Mouse (Mus musculus) layer of hippocampus, postnatal 14 days (tissue): ENCODE data around the gene Vsnl1. TPM values are rescaled to one million over a fixed set of nuclear protein-coding genes. Genes with fewer than 3 reads are reported as not detected.

Experiments used
- DNase-seq, 2 experiments: peaks; one replicate each; pipeline ENCODE4 v3.0.0; 2021 to 2022; ENCODE audit warnings: low spot score in 2 of 2, mixed read lengths in 1 of 2
- total RNA-seq, 2 experiments: library from RNA; stranded (reverse); gene quantifications; 2 replicates each; pipeline ENCODE4 v1.2.3; 2021

Vsnl1 gene
- total RNA-seq, 2 experiments from 2014 or later = 377 to 391 TPM

DNA sequence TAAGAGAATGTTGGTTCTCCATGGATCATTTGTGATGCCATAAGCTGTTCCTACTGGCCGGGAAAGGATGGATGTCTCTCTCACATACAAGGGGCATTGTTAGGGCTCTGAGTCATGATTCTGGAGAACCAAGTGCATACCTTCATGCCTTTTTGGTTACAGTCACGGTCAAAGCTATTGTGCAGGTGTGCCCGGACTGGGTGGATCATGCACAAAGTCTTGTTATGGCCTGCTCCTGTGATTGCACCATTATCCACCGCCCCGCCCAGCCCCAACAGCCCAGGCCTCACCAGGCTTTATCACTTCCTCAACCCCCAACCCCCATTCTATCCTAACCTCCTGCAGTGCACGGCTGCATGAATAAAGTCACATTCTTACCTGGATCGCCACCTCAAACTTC lies 47.3 kb downstream of the Vsnl1 start:
- DNase-seq = no peak

DNA sequence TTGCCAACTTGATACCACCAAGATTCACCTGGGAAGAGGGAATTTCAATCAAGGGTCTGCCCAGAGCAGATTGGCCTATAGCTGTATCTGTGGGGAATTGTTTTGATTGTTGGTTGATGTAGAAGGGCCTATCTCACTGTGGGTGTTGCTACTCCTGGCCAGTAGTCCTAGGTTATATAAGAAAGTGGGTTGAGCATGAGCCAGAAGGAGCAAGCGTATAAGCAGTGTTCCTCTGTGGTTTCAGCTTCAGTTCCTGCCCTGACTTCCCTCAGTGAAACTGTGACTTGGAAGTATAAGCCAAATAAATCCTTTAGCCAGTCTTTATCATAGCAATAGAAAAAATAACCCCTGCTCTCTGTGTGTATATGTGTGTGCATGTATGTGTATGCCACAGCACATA lies 51.7 kb downstream of the Vsnl1 start:
- DNase-seq = no peak

DNA sequence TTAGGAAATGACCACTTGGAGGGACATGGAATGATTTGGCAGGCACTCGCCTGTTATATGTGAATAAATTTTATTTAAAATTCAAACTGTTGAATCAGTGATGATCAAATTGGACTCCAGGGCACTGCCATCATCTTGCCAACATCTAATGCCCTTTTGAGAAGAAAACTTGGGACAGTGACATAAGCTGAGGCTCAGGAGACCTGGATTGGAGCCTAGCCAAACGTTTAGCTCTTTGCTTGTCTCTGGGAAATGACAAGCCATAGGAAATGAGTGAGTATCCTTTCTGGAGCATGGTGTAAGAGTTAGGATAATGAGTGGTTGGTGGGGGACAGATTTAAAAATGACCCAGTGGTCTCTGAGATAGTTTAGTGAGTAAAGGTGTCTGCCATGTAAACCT lies 57.0 kb downstream of the Vsnl1 start:
- no peak for DNase-seq

DNA sequence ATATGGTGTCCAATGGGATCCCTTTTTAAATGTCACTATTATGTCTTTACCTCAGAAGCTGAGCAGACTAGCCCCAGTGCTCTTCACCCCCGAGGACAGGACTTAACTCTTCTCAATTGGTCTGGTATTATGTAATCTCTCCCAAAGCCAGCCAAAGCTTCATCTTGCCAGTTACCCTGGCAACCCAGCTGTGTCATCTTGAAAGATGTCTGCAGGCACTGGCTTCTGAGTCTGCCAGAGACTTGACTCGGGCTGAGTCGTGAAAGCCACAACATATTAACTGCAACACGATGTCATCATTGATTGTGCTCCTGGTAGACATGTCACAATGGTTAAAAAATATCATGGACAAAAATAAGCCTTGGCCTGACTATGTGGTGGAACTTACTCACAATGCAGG lies 66.4 kb downstream of the Vsnl1 start:
- peak; percentile 50 to 55 for DNase-seq

DNA sequence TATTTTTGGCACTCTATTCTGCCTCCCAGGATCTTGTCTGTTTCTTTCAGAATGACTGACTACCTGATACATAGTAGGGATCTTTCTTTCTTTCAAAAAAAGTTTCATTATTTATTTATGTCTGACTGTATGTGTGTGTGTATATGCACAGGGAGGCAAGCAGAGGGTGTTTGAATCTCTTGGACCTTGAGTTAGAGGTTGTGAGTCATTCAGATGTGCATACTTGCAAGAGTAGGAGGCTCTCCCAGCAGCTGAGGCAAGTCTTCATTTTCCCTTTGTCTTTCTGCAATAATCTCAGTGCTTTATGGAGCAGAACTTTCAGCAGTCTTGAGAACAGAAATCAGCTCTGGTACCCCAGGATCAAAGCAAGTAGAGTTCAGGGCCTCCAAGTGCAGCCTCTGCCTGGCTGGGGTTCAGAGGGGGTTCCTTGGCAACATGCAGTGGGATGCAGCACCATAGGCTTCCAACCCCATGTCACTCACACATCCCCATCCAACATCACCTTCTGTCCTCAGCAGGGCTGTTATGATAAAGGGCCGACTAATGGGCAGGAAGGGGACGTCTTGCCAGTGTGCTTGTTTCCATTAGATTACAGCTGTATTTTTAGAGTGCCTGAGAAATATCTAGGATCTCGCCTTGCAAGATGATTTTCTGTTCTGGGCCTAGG lies 69.2 kb downstream of the Vsnl1 start:
- no peak for DNase-seq

DNA sequence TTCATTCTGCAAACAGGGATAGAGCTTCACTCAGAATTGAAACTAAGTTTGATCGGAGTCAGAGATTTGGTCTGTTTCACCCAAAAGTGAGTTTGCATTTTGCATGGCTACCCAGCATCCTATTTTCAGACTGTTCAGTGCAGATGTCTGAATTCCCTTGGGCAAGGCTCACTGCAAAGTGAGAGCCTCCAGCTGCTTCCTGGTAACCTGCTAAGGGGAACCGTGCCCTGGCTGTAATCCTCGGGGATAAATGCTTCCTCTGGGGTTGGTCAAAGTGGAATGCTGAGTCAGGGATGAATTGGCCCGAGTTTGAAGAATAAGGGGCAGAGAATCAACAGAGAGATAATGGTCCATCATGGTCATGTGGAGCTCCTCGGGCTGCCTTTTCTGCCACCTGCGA lies 71.5 kb downstream of the Vsnl1 start:
- DNase-seq = no peak

DNA sequence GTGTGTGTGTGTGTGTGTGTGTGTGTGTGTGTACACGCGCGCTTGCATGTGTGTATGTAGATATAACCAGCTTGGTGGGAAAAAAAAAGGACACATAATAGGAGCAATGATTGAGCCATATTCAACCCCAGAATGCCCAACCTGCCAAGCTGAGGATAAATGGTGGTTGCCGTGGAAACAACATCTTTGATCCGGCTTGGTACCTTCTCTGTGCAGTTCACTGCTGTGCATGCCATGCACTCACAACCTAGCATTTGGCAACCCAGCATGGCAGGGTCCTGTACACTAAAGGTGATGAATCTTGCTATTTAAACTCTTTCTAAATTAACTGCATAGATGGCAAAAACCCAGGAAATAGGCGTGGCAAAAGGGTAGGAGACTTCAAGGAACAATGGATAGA lies 74.0 kb downstream of the Vsnl1 start:
- no peak for DNase-seq

DNA sequence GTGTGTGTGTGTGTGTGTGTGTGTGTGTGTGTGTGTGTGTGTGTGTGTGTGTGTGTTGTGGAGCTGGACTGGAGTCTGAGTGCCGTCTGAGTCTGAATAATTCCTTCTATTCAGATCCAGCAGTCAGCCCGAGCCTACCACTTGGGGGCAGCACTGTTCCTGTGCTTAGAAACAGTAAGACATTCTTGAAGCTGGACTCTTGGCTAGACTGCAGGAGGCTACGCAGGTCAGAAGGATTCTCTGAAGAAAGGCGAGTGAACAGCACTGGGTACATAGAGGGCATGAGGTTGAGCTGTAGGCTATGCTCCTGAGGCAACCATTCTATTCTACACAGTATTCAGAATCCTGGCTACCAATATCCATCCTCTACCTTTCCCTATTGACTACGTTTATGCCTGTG lies 85.5 kb downstream of the Vsnl1 start:
- DNase-seq = peak; percentile 58 to 82

DNA sequence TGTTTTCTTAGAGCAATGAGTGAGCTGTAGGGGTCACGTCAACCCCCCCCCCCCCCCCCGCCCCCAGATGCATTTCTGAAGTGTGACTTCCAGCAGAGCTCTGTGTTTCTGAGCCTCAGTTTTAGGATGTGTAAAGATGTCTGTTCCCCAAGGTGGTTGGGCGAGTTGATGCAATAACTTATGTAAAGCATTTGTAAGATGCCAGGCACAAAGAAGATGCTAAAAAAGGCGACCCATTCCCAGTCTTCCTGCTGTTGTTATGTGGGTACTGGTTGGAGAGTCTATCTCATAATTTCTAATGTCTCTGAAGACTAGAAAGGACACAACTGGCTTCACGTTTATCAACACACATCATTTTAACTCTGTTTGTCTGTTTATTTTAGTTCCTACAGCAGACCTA lies 86.5 kb downstream of the Vsnl1 start:
- DNase-seq = no peak

DNA sequence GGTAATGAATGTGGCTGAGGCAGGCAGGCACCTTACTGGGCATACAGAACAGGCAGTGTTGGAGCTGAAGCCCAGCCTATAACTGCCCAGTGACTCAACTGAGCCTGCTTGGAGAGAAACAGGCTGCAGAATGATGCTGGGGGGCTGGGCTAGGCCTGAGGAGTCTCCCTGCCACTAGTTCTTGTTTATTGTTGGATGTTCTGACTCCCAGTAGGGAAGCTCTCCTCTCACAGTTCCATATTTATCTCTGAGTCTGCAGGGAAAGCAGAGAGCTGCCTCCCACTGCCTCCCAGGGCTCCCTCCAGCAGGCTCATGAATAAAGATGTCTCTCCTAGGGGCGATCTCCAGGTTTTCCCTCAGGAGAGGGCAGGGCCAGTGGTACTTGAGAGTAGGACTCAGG lies 88.0 kb downstream of the Vsnl1 start:
- peak in 1 of 2 experiments; percentile 13 for DNase-seq

DNA sequence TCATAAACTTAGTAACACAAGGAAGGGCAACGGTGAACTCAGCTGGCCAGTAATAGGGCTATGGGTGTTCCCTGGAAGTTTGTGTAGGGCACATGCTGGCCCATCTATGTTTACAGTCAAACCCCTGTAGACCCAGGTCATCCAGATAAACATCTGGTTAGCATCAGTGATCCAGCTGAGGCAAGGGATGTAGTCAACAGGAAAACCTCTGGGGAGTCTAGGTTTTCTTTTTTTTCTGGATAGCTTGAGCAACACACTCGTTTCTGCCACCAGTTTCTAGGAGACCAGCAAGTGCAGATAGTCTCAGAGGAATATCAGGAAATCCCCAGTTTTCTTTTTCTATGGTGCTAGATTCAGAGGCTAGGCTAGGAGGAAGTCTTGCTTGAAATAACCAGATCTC lies 90.5 kb downstream of the Vsnl1 start:
- no peak for DNase-seq

DNA sequence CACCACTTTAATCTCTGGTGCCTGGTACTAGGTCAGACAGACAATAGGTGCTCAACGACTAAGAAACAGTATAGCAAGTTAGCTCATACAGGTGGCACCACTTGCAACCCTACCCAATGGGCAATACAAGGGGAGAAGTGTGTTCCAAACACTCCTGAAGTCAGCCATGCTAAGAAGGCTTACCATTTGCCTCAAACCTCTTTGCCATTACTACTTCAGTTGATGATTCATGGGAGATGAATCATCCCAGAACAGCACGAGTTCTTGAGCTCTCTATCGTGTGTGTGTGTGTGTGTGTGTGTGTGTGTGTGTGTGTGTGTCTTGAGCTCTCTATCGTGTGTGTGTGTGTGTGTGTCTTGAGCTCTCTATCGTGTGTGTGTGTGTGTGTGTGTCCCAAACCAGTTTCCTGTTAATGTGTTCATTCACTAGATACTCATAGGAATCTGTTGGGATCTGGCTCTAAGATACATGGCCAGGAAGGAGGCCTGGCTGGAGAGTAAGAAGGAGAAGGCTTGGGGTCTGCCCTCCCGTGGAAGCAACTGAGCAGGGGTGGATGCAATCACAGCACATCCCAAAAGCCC lies 94.3 kb downstream of the Vsnl1 start:
- no peak for DNase-seq

DNA sequence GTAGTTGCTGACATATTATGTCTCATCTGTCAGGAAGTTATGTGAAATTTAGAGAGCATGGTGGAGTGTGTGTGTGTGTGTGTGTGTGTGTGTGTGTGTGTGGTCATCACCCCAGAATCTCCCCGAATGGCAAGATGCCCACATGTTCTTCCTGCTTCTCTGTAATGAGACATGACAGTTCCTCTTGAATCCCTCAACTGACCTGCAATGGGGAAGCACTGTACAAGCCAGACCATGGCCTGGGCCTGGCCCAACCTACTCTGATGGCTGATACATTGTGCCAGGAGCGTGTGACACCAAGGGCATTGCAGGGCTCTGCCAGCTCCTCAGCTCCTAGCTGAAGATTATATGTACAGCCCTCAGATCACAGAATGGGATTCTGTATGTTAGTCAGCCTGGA lies 98.2 kb downstream of the Vsnl1 start:
- no peak for DNase-seq

DNA sequence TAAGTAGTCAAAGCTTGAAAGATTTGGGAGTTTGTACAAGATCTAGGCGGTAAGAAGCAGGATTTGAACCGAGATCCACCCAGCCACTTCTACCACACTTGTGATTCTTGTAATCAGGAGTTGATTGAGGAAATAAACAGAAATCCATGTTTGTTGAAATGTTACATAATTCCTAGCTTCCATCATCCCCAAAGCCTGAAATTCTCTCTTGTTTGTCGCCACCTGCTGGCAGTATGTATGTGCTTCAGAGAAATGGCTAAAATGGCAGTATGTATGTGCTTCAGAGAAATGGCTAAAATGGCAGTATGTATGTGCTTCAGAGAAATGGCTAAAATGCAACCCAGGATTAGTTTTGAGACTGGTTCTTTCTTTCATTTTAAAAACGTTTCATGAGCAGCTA lies 99.6 kb downstream of the Vsnl1 start:
- peak in 1 of 2 experiments; percentile 36 for DNase-seq

DNA sequence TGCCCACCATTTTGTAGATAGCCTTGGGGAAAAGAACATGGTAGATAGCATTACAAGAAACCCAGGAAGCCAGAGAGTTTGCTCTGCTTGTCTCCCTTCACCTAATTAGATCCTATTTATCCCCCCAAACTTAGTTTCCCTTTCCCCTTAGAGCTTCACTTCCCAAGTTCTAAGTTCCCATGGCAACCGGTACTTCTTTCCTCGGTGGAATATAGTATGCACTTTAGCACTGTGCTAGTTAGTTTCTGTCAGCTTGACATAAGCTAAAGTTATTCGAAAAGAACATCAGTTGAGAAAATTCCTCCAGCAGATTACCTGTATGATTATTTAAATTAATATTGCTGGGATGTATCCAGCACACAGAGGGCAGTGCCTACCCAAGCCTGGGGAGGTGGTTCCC lies 109.9 kb downstream of the Vsnl1 start:
- DNase-seq = no peak

DNA sequence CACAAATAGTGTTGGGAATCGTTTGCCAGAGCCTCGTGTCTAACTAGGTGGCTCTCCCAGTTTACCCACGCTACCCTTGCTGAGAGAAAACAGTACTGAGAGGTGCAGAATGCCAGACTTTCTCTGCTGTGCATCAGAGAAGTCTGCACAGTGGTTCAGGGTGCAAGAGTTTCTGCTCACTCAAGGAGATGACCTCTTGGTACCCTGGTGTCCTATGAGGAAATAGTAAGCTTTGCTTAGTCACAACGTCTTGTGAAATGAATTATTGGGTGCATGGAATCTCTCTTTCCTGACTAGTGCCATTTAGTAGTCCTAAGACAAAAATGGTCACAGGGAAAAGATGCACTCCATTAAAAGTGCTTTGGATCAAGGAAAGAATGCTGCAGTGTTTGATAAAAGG lies 111.9 kb downstream of the Vsnl1 start:
- no peak for DNase-seq

DNA sequence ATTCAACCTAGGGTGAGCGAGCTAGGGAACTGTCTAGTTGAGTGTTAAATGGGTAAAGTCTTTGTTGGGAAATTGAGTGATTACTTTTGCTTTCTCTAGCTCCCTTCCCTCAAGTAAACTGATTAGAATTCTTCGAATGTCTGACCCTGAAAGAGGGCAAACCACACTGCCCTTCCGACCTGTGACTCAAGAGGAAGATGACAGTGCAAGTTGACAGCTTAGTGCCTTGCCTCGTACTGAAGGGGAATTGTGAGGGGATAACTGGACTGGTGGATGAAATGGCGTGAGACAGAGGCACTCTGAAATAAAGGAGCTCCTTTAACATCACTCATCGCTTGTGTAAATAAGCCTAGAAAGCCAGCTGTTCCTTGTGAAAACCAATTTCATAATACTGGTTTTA lies 118.7 kb downstream of the Vsnl1 start:
- DNase-seq = no peak

DNA sequence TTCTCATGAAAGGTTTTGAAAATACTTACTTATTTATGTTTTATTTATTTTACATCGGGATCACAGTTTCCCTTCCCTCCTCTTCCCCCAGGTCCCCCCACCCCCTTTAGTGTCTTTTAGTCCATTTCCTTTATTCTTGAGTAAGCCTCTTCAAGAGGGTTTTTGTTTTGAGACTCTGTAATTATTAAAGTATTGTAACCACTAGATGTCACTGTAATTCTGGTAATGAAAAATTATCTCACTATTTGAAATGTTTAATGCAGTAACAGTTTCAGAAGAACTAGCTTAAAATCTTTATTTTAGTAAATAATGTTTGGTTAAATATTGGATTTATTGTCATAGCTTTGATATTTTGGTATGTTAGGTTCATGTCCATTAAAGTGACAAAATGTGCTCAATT lies 122.6 kb downstream of the Vsnl1 start:
- DNase-seq = no peak

DNA sequence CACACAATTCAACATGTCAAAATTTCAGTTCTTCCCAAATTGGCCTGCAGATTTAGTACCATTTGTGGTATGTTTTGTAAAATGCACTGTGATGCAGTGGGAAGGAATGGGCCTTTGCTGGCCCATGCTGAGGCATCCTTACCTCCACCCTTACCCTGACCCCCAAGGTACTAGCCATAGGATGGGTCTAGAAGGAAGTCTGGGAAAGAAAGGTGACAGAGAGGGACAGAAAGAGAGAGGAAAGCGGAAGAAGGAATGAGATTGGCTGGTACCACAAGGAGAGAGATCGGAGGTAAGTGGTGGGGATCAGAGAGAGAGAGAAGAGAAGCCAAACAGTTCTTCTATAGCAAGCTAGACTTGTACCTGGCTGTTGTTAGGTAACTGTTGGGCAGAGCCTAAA lies 125.3 kb downstream of the Vsnl1 start:
- DNase-seq = no peak

DNA sequence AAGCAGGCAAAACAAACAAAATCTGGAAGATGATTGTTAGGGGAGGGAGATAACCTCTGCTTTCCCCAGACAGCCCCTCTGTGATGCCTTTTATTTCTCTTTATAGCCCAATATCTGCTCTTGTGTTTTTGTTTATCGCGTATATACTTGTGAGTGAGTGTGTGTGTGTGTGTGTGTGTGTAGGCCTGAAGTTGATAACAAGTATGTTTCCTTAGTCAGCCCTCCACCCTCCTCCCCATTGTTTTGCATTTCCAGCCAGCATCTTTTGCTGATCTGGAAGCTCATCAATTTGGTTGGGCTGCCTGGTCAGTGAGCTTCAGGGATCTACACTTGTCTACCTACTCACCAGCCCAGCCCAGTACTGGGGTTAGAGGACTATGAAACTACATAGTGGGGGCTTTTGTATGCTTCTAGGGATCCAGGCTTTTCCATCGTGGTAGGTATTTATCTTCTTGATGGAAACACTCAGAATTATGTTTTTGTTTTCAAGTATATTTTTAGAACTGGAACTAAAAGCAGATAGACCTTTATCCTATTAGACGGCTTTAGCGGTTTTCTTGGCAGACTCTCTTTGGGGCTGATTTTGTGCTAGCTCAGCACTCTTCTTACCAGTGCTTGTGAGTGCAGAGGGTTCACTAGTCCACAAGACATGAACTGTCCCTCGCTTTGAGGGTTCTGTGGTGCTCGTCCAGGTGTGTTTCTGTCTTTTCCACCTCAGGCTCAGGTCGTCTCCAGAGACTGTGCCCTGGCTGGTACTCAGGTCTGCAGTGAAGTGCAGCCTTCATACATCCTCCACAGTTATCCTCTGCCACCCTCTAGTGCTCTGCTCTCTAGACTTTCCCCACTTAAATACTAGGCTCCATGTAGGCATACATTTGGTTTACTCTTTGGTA lies 129.4 kb downstream of the Vsnl1 start:
- DNase-seq = no peak

DNA sequence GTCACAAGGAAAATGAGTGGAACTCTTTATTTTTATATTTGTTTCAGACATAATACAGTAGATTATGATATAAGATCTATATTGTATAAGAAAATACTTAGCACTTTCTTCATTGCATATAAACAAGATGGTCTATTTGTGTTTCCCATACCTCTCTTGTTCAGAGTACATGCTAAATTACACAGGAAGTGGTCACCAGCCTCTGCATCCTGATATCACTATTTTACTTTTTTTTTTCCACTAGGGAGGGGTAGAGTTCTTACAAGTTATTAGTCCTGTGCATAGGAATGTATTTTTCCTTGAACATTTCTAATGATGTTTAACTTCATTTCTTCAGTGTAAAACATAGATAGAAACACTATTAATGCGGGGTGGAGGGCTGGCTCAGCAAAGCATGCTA lies 135.6 kb downstream of the Vsnl1 start:
- no peak for DNase-seq

DNA sequence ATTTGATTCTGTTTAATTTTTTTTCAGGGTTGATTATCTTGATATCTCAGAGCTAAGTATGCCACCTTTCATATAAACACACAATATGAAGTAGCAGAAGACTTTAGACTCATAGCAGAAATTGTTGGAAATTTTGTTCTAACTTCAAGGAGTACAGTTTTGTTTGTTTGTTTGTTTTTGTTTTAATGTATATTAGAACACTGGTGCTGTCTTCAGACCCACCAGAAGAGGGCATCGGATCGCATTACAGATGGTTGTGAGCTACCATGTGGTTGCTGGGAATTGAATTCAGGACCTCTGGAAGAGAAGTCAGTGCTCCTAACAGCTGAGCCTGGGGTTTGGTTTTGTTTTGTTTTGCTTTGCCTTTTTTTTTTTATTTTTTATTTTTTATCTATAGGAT lies 150.0 kb downstream of the Vsnl1 start:
- DNase-seq = no peak
